Mouse (Mus musculus) stomach, embryonic 15.5 days (tissue): ENCODE results near the gene Slc17a9. TPM values are rescaled to one million over a fixed set of nuclear protein-coding genes. Genes with fewer than 3 reads are reported as not detected.
A peak's percentile ranks its signal among the peaks of the same experiment; 100 is the strongest.
"Not testable (repeated sequence)": the region's sequence is repeated elsewhere in the genome, so short reads cannot be mapped to it uniquely, and the experiment has no call there.

Source experiments
- ATAC-seq: fragments of 200-750 bp; cut with Nextera tagmentation; 2 replicates; pipeline ENCODE4 v1.8.0; 2017; ENCODE audit warnings: low read depth, moderate number of reproducible peaks, moderate TSS enrichment; ENCODE audit not compliant: insufficient read depth, low FRiP score
- H3K27ac ChIP-seq: fragments of 300-500 bp; sonication (generic); 2 replicates; pipeline ENCODE4 v1.5.1; 2015; ENCODE audit warnings: mild to moderate bottlenecking, inconsistent platforms
- H3K27me3 ChIP-seq: fragments of 300-500 bp; sonication (generic); replicated peaks from 2 replicates; pipeline ENCODE4 v1.6.1; 2015; ENCODE audit warnings: inconsistent platforms
- H3K36me3 ChIP-seq: fragments of 300-500 bp; sonication (generic); 2 replicates; pipeline ENCODE4 v1.6.1; 2015; ENCODE audit warnings: inconsistent platforms
- H3K4me1 ChIP-seq: fragments of 300-500 bp; sonication (generic); 2 replicates; pipeline ENCODE4 v1.6.1; 2015; ENCODE audit warnings: inconsistent platforms
- H3K4me2 ChIP-seq: fragments of 300-500 bp; sonication (generic); 2 replicates; pipeline ENCODE4 v1.6.1; 2015; ENCODE audit warnings: mild to moderate bottlenecking, inconsistent platforms
- H3K4me3 ChIP-seq: fragments of 300-500 bp; sonication (generic); replicated peaks from 2 replicates; pipeline ENCODE4 v1.5.1; 2015; ENCODE audit warnings: inconsistent platforms
- H3K9ac ChIP-seq: fragments of 300-500 bp; sonication (generic); 2 replicates; pipeline ENCODE4 v1.6.1; 2015; ENCODE audit warnings: inconsistent platforms
- H3K9me3 ChIP-seq: fragments of 300-500 bp; sonication (generic); 2 replicates; pipeline ENCODE4 v1.6.1; 2016; ENCODE audit warnings: inconsistent platforms
- WGBS: fragments of 180-500 bp; shearing (Covaris S2); methylation state at CpG from one replicate; pipeline ENCODE4 v1.1.7; 2015; 5-methylcytosine and 5-hydroxymethylcytosine counted together
- polyA plus RNA-seq: library from polyadenylated mRNA; unstranded; fragments of >200 nt; fragmentation: Nextera tagmentation; extraction: Ambion mirVana; gene quantifications from 2 replicates; pipeline ENCODE4 v1.2.1, GENCODE M21; 2015

The Slc17a9 gene
- polyA plus RNA-seq, 1 experiment from 2014 or later, result 3.8 TPM

DNA sequence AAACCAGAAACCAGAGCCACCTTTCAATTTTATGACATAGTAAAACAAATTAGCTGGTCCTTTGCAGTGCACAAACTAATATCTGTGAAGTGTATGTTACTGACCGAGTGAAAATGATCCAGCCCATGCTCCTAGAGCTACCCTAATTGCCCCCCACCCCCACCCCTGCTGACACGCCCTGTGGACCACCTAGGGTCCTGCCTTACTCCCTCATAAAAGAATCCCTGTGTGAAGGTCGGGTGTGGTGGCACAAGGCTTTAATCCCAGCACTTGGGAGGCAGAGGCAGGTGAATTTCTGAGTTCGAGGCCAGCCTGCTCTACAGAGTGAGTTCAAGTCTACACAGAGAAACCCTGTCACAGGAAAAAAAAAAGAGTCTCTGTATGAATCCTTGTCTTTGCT lies 13.5 kb upstream of the Slc17a9 start:
- H3K4me1 ChIP-seq, result peaks cover 13% of the 10 kb centered on the region
- 57% methylated on average over 4 of the region's 4 CpGs for WGBS
- H3K9me3 ChIP-seq, result no peaks in the 10 kb centered on the region
- no peaks in the 10 kb centered on the region for H3K27me3 ChIP-seq
- peak overlapping the region; percentile 92 for H3K4me3 ChIP-seq
- H3K36me3 ChIP-seq, result peaks cover 9% of the 10 kb centered on the region; the same call in 1 of the 2 replicates
- H3K4me2 ChIP-seq, result peak overlapping the region; percentile 68
- H3K27ac ChIP-seq, result peak overlapping the region; percentile 1; the same call in 1 of the 2 replicates
- no peak for ATAC-seq
- H3K9ac ChIP-seq, result no peak overlapping the region

DNA sequence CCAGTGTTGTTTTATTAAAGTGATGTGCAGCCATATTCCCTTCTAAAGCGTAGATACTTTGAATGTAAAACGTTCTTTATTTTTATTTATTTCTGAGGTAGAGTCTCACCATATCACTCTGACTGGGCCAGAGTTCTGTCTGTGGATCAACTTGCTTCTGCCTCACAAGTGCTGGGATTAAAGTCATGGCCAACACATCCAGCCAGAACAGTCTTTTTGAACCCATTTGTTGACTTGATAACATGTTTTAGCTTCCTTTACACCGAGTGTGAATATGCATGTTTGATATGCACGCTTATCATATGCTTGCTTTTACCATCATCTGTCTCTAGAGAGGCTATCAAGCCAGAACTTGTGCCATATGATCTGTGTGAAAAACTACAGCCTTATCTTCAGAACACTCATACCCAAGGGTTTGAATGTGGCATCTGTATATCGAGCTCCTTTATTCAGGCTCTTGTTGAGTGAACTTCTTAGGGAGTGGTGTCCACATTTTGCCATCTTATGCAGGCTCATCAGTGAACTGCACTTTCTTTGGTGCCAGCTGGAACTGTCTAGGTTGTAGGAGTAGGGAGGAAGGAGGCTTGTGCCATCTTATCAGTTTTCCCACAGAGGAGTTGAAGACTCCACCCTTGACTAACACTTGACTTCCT lies 12.9 kb upstream of the Slc17a9 start:
- Histone ChIP-seq H3K9ac (no peak overlapping the region), H3K27me3 (no peaks in the 10 kb centered on the region), H3K4me1 (peaks cover 13% of the 10 kb centered on the region), H3K27ac (no peak overlapping the region; the same call in 1 of the 2 replicates), H3K4me3 (no peak overlapping the region), H3K36me3 (peaks cover 15% of the 10 kb centered on the region; the same call in 1 of the 2 replicates), H3K4me2 (no peak overlapping the region), H3K9me3 (no peaks in the 10 kb centered on the region)
- 88% methylated on average over 5 of the region's 5 CpGs for WGBS
- peak; percentile 50 for ATAC-seq

DNA sequence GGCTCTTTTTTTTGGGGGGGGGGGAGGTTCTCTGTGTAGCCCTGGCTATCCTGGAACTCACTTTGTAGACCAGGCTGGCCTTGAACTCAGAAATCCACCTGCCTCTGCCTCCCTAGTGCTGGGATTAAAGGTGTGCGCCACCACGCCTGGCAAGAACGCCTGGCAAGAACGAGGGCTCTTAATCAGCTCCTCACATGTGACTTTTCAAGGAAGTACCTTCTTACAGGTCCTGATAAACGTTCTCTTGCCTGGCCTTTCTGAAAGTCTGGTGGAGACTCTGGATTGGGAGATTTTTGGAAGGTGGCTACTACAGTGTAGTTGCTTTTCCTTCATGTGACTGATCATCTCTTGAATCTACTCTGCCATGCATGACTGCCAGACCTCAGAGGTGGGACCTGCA lies 2.3 kb upstream of the Slc17a9 start:
- not testable (repeated sequence) for H3K9ac ChIP-seq, H3K27ac ChIP-seq, H3K4me2 ChIP-seq, H3K9me3 ChIP-seq, ATAC-seq, H3K27me3 ChIP-seq, H3K4me3 ChIP-seq
- Histone ChIP-seq H3K4me1 (peaks cover 14% of the 10 kb centered on the region), H3K36me3 (peaks cover 36% of the 10 kb centered on the region)
- 83% methylated on average over 5 of the region's 5 CpGs for WGBS

DNA sequence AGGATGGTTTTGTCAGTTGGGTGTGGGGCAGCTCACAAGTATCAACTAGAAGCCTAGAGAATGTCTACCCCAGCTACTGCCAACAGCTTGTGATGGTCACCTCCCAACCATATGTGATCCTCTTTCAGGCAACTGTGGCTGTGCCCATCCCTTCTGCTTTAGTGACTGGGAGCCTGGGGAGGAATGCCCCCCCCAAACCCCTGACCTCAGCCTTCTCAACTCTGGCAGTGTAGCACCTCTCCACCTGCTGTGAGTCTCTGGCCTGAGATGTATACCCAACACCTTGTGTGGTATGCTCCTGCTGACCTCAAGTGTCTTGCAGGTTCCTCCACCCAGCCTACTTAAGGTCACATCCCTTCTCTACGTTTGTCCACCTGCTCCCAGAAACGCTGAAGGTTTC lies 1.2 kb upstream of the Slc17a9 start:
- H3K36me3 ChIP-seq, result peaks cover 27% of the 10 kb centered on the region

DNA sequence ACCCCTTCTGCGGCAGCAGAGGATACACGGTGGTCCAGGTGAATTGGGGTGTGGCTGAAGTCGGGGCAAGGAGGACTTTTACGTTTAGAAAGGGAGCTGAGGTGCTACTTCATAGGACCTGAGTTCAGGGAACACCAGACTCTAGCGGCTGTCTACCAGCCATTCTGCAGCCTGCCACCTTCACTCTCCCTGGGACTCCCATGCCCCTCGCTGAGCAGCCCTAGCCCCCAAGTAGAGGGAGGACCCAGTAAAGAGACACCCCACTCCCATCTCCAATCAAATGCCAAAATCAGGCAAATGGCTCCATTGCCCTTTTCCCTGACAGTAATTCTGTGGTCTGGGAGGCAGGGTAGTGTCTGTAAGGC lies 333 bp downstream of the Slc17a9 start:
- no peaks in the 10 kb centered on the region for H3K27me3 ChIP-seq
- peak overlapping the region; percentile 60 for H3K4me2 ChIP-seq
- H3K4me1 ChIP-seq, result peaks cover 14% of the 10 kb centered on the region
- peaks cover 16% of the 10 kb centered on the region for H3K36me3 ChIP-seq
- H3K9me3 ChIP-seq, result no peaks in the 10 kb centered on the region
- no peak overlapping the region for H3K27ac ChIP-seq
- peak overlapping the region; percentile 36 for H3K4me3 ChIP-seq
- no peak overlapping the region for H3K9ac ChIP-seq
- 2% methylated on average over 6 of the region's 6 CpGs for WGBS
- no peak for ATAC-seq

More for the DNA sequence above, 1.2 kb upstream of the Slc17a9 start:
- no peak for ATAC-seq
- no peak overlapping the region for H3K27ac ChIP-seq
- H3K4me1 ChIP-seq, result peaks cover 14% of the 10 kb centered on the region
- no peak overlapping the region for H3K4me2 ChIP-seq
- 49% methylated on average over 2 of the region's 2 CpGs for WGBS
- H3K9ac ChIP-seq, result no peak overlapping the region
- H3K27me3 ChIP-seq, result no peaks in the 10 kb centered on the region
- no peaks in the 10 kb centered on the region for H3K9me3 ChIP-seq
- no peak overlapping the region for H3K4me3 ChIP-seq

DNA sequence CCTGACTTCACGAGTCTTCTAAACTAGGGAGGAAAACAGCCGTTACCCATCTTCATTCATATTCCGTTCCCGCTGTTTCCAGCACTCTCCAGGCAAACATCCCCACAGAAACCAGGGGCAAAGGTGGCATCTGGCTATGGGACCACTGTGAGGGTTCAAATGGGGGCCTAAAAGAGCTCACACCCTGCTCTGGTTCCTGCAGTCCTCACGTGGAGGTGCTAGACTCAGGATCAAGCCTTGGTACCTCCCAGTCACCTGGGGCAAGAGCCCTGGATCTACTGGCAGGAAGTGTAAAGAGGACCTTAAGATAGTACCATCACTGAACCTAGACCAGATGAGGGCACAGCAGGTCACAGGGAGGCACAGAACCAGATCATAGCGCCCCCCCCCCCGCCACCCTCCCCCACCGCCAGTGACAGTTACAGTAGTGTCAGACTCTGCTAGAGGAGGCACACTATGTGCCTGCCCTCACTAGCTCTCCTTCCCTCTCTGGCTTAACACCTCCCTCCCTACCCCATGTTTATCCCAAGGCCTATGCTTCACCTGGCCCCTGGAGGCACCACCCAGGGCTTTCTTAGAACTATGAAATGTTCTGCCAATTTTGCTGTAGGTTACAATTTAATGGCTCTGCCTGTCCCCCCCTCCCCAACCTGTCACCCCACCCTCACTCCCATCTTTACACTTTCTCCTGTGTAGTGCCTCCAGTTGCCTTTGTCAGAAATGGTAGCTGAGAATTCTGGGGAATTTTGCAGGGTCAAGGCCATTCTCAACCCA lies 980 bp downstream of the Slc17a9 start:
- Histone ChIP-seq H3K4me1 (peaks cover 14% of the 10 kb centered on the region), H3K36me3 (peaks cover 13% of the 10 kb centered on the region), H3K27me3 (no peaks in the 10 kb centered on the region), H3K4me2 (peak overlapping the region; percentile 60), H3K27ac (no peak overlapping the region), H3K4me3 (peak overlapping the region; percentile 36), H3K9me3 (no peaks in the 10 kb centered on the region), H3K9ac (no peak overlapping the region)
- 16% methylated on average over 8 of the region's 8 CpGs for WGBS
- ATAC-seq, result no peak

DNA sequence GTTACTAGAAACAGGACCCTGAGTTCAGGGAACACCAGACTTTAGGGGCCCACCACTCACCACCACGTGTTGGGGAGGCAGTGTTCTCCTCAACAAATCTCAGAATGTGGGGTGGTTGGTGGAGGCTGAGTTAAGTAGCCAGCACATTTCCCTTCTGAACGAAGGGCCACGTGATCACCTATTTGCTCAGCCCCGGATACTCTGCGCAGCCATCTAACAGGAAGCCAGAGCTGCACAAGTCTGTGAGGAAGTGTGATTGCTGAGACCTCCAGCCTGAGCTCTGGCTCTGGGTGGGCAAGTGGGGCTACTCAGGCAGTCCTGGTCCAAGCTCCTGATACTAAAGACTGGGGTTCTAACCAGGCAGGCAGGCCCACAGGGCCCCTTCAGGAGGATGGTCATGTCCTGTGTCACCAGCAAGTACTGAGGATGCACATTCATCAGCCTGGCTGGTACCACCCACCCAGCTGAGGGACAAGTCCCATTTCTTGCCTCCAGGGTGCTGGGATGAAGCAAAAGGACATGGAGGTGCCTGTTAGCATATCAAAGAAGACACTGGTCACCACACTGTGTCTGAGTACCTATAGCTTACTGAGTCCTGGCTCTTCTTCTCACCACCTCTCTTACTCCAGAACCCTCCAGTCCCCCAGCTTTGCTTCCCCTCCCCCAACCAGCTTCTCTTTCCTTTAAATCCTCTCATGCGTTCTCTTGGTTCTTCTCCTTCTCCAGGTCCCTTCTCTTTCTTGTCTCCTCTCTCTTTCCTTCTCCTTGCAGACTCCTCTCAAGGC lies 1.8 kb downstream of the Slc17a9 start:
- peaks cover 14% of the 10 kb centered on the region for H3K4me1 ChIP-seq
- H3K4me3 ChIP-seq, result no peak overlapping the region
- H3K4me2 ChIP-seq, result no peak overlapping the region
- ATAC-seq, result no peak
- H3K36me3 ChIP-seq, result peaks cover 5% of the 10 kb centered on the region
- WGBS, result 64% methylated on average over 6 of the region's 6 CpGs
- H3K9me3 ChIP-seq, result no peaks in the 10 kb centered on the region
- H3K9ac ChIP-seq, result no peak overlapping the region
- no peaks in the 10 kb centered on the region for H3K27me3 ChIP-seq
- no peak overlapping the region for H3K27ac ChIP-seq

DNA sequence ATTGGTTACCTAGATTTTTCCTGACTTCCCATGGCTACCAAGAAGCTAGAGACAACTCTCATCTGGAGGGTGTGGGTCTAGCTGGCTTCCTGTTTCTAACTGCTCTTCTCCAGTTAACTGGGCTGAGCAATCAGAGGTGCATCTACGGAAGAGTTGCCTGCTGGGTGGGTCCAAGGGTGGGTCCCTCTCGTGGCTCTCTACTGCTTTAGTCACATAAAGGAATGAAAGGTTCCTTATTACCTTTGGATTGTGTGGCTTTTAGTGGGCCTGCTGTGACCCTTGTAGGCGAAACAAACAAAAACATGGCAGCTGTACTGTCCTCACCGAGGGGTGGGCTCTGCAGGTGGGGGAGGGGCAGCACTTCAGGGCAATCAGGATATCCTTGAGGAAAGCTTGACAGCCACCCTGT lies 2.6 kb downstream of the Slc17a9 start:
- ATAC-seq, result no peak
- Histone ChIP-seq H3K4me1 (peaks cover 19% of the 10 kb centered on the region), H3K4me3 (no peak overlapping the region), H3K27me3 (no peaks in the 10 kb centered on the region), H3K4me2 (no peak overlapping the region), H3K27ac (no peak overlapping the region), H3K9ac (no peak overlapping the region), H3K9me3 (no peaks in the 10 kb centered on the region), H3K36me3 (no peaks in the 10 kb centered on the region)
- 52% methylated on average over 4 of the region's 4 CpGs for whole genome bisulfite sequencing

DNA sequence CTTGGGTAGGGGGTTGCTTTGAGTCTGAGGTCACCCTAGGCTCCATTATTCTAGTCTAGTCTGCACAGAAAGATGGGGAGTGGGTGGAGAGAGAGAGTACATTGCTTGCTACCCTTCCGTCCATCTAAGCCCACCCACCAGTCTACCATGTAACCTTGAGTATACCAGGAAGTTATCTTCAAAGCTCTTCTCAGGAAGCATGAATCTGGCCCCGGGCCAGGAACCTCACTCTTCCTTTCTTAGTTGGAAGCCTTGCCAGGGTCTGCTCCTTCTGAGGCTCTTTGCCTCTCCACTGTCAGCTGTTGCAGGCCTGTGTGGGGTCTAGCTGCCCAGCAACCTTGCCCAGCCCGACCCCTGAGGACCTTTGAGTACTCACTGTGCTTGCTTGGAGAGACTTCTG lies 6.0 kb downstream of the Slc17a9 start:
- Histone ChIP-seq H3K4me1 (0 out of 2 replicates have a peak, but pooled peaks cover 4% of the 10 kb centered on the region), H3K27ac (no peak overlapping the region), H3K9me3 (no peaks in the 10 kb centered on the region), H3K4me2 (no peak overlapping the region), H3K36me3 (no peaks in the 10 kb centered on the region), H3K4me3 (no peak overlapping the region), H3K27me3 (no peaks in the 10 kb centered on the region), H3K9ac (no peak overlapping the region)
- ATAC-seq, result no peak
- 62% methylated on average over 3 of the region's 3 CpGs for WGBS

DNA sequence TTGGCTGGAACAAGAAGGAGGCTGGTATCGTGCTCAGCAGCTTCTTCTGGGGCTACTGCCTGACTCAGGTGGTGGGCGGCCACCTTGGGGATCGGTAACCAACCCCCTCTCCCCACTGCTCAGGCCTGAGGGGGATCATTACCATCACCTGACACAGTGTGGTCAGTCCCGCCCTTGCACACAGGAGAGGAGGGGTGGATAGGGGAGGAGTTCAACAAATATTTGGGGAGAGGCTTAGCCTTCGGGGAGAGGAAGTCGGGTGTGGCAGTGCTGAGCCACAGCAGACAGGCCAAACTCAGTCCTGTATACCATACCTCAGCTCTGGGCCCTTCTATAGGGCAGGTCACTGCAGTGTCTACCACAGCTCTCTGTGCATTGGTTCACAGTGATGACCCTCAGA lies 6.9 kb downstream of the Slc17a9 start:
- Histone ChIP-seq H3K36me3 (no peaks in the 10 kb centered on the region), H3K4me2 (peak overlapping the region; percentile 10; the same call in 1 of the 2 replicates), H3K4me3 (no peak overlapping the region), H3K27ac (no peak overlapping the region), H3K9me3 (no peaks in the 10 kb centered on the region), H3K27me3 (no peaks in the 10 kb centered on the region), H3K4me1 (0 out of 2 replicates have a peak, but pooled peaks cover 4% of the 10 kb centered on the region), H3K9ac (no peak overlapping the region)
- ATAC-seq, result peak; percentile 76
- 56% methylated on average over 6 of the region's 6 CpGs for WGBS

DNA sequence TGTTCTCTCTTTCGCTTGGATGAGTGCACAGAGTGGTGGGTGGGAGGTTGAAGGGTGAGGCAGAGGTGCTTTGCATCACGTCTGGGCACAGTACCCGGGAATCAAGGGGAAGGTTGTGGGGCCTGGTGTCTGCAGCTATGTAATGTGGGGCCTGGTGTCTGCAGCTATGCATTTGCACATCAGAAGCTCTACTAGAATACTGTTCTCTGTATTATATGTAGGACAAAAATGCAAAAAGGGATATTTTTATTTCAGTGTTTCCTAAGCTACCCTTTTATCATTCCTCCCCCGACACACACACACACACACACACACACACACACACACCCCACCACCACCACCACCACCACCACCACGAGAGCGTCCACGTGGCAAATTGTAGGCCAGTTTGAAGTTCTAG lies 10.2 kb downstream of the Slc17a9 start:
- H3K27ac ChIP-seq, result no peak overlapping the region
- no peak overlapping the region for H3K4me3 ChIP-seq
- ATAC-seq, result no peak
- 78% methylated on average over 7 of the region's 7 CpGs for WGBS
- no peaks in the 10 kb centered on the region for H3K36me3 ChIP-seq
- H3K4me1 ChIP-seq, result 0 out of 2 replicates have a peak, but pooled peaks cover 4% of the 10 kb centered on the region
- no peaks in the 10 kb centered on the region for H3K9me3 ChIP-seq
- H3K4me2 ChIP-seq, result no peak overlapping the region
- 0 out of 2 replicates have a peak, but pooled peaks cover 4% of the 10 kb centered on the region for H3K27me3 ChIP-seq
- no peak overlapping the region for H3K9ac ChIP-seq

DNA sequence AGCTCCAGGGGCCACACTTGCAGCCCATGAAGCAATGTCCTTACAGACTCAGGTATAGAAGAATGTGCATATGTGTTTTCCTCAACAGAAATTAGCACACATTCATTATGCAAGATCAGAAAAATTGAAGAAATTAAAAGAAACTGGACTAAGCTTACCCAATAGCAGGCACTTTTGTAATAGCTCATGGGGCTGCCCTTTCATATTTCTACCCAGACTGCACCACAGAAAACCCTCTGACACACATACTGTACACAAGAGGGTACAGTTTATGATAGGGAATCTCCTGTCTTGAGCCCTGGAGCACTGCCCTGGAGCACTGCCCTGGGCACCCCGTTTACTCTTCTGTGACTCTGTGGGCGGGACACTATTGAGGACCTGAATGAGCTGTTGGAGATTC lies 12.9 kb downstream of the Slc17a9 start:
- 85% methylated on average over 2 of the region's 2 CpGs for whole genome bisulfite sequencing
- H3K9me3 ChIP-seq, result no peaks in the 10 kb centered on the region
- no peak overlapping the region for H3K9ac ChIP-seq
- no peak overlapping the region for H3K27ac ChIP-seq
- no peak for ATAC-seq
- H3K4me3 ChIP-seq, result no peak overlapping the region
- H3K27me3 ChIP-seq, result 0 out of 2 replicates have a peak, but pooled peaks cover 4% of the 10 kb centered on the region
- no peaks in the 10 kb centered on the region for H3K36me3 ChIP-seq
- no peak overlapping the region for H3K4me2 ChIP-seq
- no peaks in the 10 kb centered on the region for H3K4me1 ChIP-seq
